In the genomic region with DNA sequence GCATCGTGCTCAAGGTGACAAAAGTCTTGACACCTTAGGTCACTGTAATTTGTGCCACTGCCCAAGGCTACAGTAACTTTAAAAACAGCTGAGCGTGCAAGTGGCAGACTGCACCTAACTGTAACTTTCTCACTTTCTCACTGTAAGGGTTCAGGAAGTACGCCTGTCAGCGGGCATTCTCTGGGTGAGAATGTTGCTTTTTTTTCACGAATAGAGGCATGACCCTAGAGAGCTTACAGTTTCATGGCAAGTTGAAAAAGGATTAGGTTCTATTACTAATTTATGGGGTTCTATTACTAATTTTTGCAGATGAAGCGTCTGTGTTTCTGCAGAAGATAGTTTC, we compare ENCODE assay signal across 8 mouse cellular contexts. TPM values are rescaled to one million over a fixed set of nuclear protein-coding genes. Genes with fewer than 3 reads are reported as not detected.
DNase-seq lines count a peak whose midpoint lies in the region; ATAC-seq and TF ChIP-seq lines count a peak whose summit lies in the region.

No protein-coding gene starts in this region.

- WGBS in heart, postnatal 0 days, result 5% methylated on average over 6 of the region's 6 CpGs
- WGBS in hindbrain, postnatal 0 days, result 7% methylated on average over 6 of the region's 6 CpGs
- WGBS in midbrain, embryonic 15.5 days, result 7% methylated on average over 6 of the region's 6 CpGs

- H3K36me3 ChIP-seq in heart, postnatal 0 days (replicated peaks; ENCODE audit: control insufficient read depth, insufficient read depth, low read length), result no peaks in the 10 kb centered on the region
- H3K36me3 ChIP-seq in hindbrain, postnatal 0 days (ENCODE audit: insufficient read depth, low read length), result no peaks in the 10 kb centered on the region
- no peaks in the 10 kb centered on the region for H3K36me3 ChIP-seq in midbrain, embryonic 15.5 days (replicated peaks)

- peak overlapping the region; percentile 68 for H3K4me2 ChIP-seq in heart, postnatal 0 days (ENCODE audit: low read depth, low read length)
- peak overlapping the region; percentile 85 for H3K4me2 ChIP-seq in hindbrain, postnatal 0 days (ENCODE audit: low read depth, low read length)
- peak overlapping the region; percentile 69 for H3K4me2 ChIP-seq in midbrain, embryonic 15.5 days

- no peak for DNase-seq in heart, postnatal 0 days (ENCODE audit: low spot score)
- no peak for DNase-seq in heart, postnatal 14 days
- no peak for DNase-seq in hindbrain, postnatal 0 days (ENCODE audit: low spot score)
- DNase-seq in urinary bladder, postnatal 10 days (ENCODE audit: low spot score), result no peak
- DNase-seq in layer of hippocampus, postnatal 25 days (ENCODE audit: extremely low spot score in 1 of 2, low spot score in 1 of 2), result no peak

- TF ChIP-seq EP300 in heart, postnatal 0 days (IDR thresholded peaks at IDR 0.05; ENCODE audit: low read depth), result no peak

- no peaks in the 10 kb centered on the region for H3K4me1 ChIP-seq in heart, postnatal 0 days (ENCODE audit: control insufficient read depth, insufficient read depth)
- no peaks in the 10 kb centered on the region for H3K4me1 ChIP-seq in brown adipose tissue, adult 24 weeks (ENCODE audit: control insufficient read depth, insufficient read depth, insufficient read length, low read length)
- 0 out of 2 replicates have a peak, but pooled peaks cover 6% of the 10 kb centered on the region for H3K4me1 ChIP-seq in hindbrain, postnatal 0 days (ENCODE audit: insufficient read depth, low read length)
- H3K4me1 ChIP-seq in midbrain, embryonic 15.5 days, result peaks cover 7% of the 10 kb centered on the region

- H3K27me3 ChIP-seq in heart, postnatal 0 days (ENCODE audit: control insufficient read depth, insufficient read depth, low read length), result no peaks in the 10 kb centered on the region
- H3K27me3 ChIP-seq in hindbrain, postnatal 0 days (ENCODE audit: insufficient read depth, low read length), result no peaks in the 10 kb centered on the region
- H3K27me3 ChIP-seq in midbrain, embryonic 15.5 days (replicated peaks), result 0 out of 2 replicates have a peak, but pooled peaks cover 3% of the 10 kb centered on the region

- peak overlapping the region; percentile 92 for H3K9ac ChIP-seq in heart, postnatal 0 days (replicated peaks; ENCODE audit: low read depth, low read length)
- H3K9ac ChIP-seq in hindbrain, postnatal 0 days (replicated peaks; ENCODE audit: low read length), result peak overlapping the region; percentile 64
- H3K9ac ChIP-seq in midbrain, embryonic 15.5 days, result peak overlapping the region; percentile 63

- no peaks in the 10 kb centered on the region for H3K9me3 ChIP-seq in heart, postnatal 0 days (replicated peaks; ENCODE audit: control insufficient read depth, low read length)
- no peaks in the 10 kb centered on the region for H3K9me3 ChIP-seq in hindbrain, postnatal 0 days (ENCODE audit: low read length)
- no peaks in the 10 kb centered on the region for H3K9me3 ChIP-seq in midbrain, embryonic 15.5 days

- no peak for TF ChIP-seq CTCF in heart, postnatal 0 days (IDR thresholded peaks at IDR 0.05; ENCODE audit: low read depth)
- TF ChIP-seq CTCF in hindbrain, postnatal 0 days (IDR thresholded peaks at IDR 0.05; ENCODE audit: low read depth), result no peak

- intact Hi-C loops in heart, postnatal 14 days (cut with DNase I), result loop anchor here (2.0 kb wide), 1 partner anchor 42 kb away; no protein-coding TSS in a partner anchor

- peak overlapping the region; percentile 92 for H3K27ac ChIP-seq in heart, postnatal 0 days (ENCODE audit: low read depth)
- H3K27ac ChIP-seq in brown adipose tissue, adult 24 weeks (replicated peaks; ENCODE audit: low read depth, low read length), result peak overlapping the region; percentile 92; the same call in 1 of the 2 replicates
- H3K27ac ChIP-seq in hindbrain, postnatal 0 days, result peak overlapping the region; percentile 85; the same call in 1 of the 2 replicates
- no peak overlapping the region for H3K27ac ChIP-seq in midbrain, embryonic 15.5 days

- H3K4me3 ChIP-seq in heart, postnatal 0 days (ENCODE audit: low read depth, low read length), result peak overlapping the region; percentile 97
- H3K4me3 ChIP-seq in brown adipose tissue, adult 24 weeks (ENCODE audit: insufficient read depth, low read depth, low read length), result peak overlapping the region; percentile 98
- H3K4me3 ChIP-seq in hindbrain, postnatal 0 days (ENCODE audit: low read length), result peak overlapping the region; percentile 59
- H3K4me3 ChIP-seq in midbrain, embryonic 15.5 days, result peak overlapping the region; percentile 75

- 0 out of 2 replicates have a peak, but pooled peaks have one; percentile 5 for ATAC-seq in heart, postnatal 0 days (ENCODE audit: insufficient read depth, low read depth)
- no peak for ATAC-seq in hindbrain, postnatal 0 days
- ATAC-seq in midbrain, embryonic 15.5 days (replicated peaks), result peak; percentile 11; the same call in 1 of the 2 replicates
- no peak for ATAC-seq in monocyte, adult 5-6 weeks (replicated peaks; ENCODE audit: insufficient number of reproducible peaks, low FRiP score, low TSS enrichment, poor library complexity, severe bottlenecking)

RNA-seq across cellular contexts. Expression of a gene that starts 0.7 kb away (rescaled TPM):
- total RNA-seq in heart, postnatal 0 days (2014; rRNA removed; ENCODE audit: low replicate concordance), result 13.3 and 19.9 TPM in 2 replicates
- 16.1 TPM in 2 replicates for polyA plus RNA-seq in heart, postnatal 0 days (2015; fragmentation: Nextera tagmentation; extraction: Ambion mirVana)
- 10 to 100 TPM; 14.4 to 15.3 TPM for total RNA-seq in heart, postnatal 14 days (2021)
- polyA plus RNA-seq in brown adipose tissue, adult 24 weeks (2012; ENCODE audit: insufficient read depth, insufficient read length, missing spikeins), result 9.7 and 10.3 TPM in 2 replicates
- 14.6 and 17.7 TPM in 2 replicates for total RNA-seq in hindbrain, postnatal 0 days (2014; rRNA removed)
- polyA plus RNA-seq in hindbrain, postnatal 0 days (2015; fragmentation: Nextera tagmentation; extraction: Ambion mirVana), result 30.9 and 35.6 TPM in 2 replicates
- 18.8 TPM in 2 replicates for polyA plus RNA-seq in midbrain, embryonic 15.5 days (2015; fragmentation: Nextera tagmentation; extraction: Ambion mirVana)
- total RNA-seq in layer of hippocampus, postnatal 25 days (2021), result 10 to 100 TPM; 22.1 to 24.0 TPM
- total RNA-seq in monocyte, adult 5-6 weeks (2017), result 12.6 to 20.6 TPM (median 16.5 TPM) in 3 replicates

RNA-seq across cellular contexts. Expression of a gene that starts 10.8 kb away (rescaled TPM):
- total RNA-seq in heart, postnatal 0 days (2014; rRNA removed; ENCODE audit: low replicate concordance), result not detected in 2 replicates
- not detected in 2 replicates for polyA plus RNA-seq in heart, postnatal 0 days (2015; fragmentation: Nextera tagmentation; extraction: Ambion mirVana)
- total RNA-seq in heart, postnatal 14 days (2021), result not detected
- not detected in 2 replicates for polyA plus RNA-seq in brown adipose tissue, adult 24 weeks (2012; ENCODE audit: insufficient read depth, insufficient read length, missing spikeins)
- total RNA-seq in hindbrain, postnatal 0 days (2014; rRNA removed), result 0.11 TPM in 1 of 2 replicates, not detected in the other
- 0.11 and 0.20 TPM in 2 replicates for polyA plus RNA-seq in hindbrain, postnatal 0 days (2015; fragmentation: Nextera tagmentation; extraction: Ambion mirVana)
- polyA plus RNA-seq in midbrain, embryonic 15.5 days (2015; fragmentation: Nextera tagmentation; extraction: Ambion mirVana), result 0.11 TPM in 1 of 2 replicates, not detected in the other
- under 1 TPM in 1 of 2 experiments, not detected in 1; 0.10 TPM for total RNA-seq in layer of hippocampus, postnatal 25 days (2021)
- total RNA-seq in monocyte, adult 5-6 weeks (2017), result not detected in 3 replicates

Comparison
In these comparisons a context has a peak if more than half of its experiments do, and no peak if none do; other contexts are left out.
1. ATAC-seq: peak in heart, postnatal 0 days (single experiment) and midbrain, embryonic 15.5 days (single experiment); none in hindbrain, postnatal 0 days (single experiment) and monocyte, adult 5-6 weeks (single experiment).
2. Peak in every context shown above with its lines, with median percentiles within 50 percentile points of each other: H3K4me2 ChIP-seq, H3K4me3 ChIP-seq and H3K9ac ChIP-seq.